Mouse (Mus musculus): ENCODE data around the gene Slc27a5. TPM values are rescaled to one million over a fixed set of nuclear protein-coding genes. Genes with fewer than 3 reads are reported as not detected.

The Slc27a5 gene
- not detected in 2 replicates for total RNA-seq (2012; rRNA removed)
- under 1 TPM in 1 of 2 experiments, not detected in 1; 0.13 TPM for polyA plus RNA-seq (2012; ENCODE audit: insufficient read depth in 1 of 2, insufficient read length in 2 of 2, low read depth in 1 of 2, low replicate concordance in 2 of 2, missing spikeins in 1 of 2)

DNA sequence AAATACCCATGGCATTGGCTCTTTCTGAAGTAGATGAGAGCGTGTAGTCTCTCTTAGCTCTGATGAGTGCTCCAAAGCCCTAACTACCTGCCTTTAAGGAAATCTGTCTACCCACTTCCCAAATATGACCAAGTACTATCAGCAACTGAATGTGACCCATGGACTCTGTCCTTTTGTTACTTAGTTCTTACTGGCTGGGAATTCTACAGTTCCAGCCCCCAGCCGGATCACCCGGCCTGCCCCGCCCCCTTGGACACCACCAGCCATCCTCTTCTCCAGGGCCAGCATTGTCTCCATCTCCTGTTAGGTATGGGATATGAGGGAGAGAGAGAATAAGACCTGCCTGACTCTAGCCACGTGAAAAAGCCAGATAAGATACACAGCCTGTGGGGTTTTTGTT is at the start of gene Slc27a5:
Gene Slc27a5 (minus strand): TSS at position 140 of the 400 bp plus-strand sequence.
- no peak within 1 kb of the TSS for H3K4me3 ChIP-seq (ENCODE audit: control insufficient read depth in 1 of 2, insufficient read depth in 1 of 2, low read depth in 2 of 2, low read length in 2 of 2)
- no peaks in the 10 kb centered on the region for H3K9me3 ChIP-seq (replicated peaks; ENCODE audit: insufficient read depth, low read length)
- no peak for DNase-seq (ENCODE audit: low read depth, low spot score)
- no peak within 1 kb of the TSS for H3K9ac ChIP-seq (ENCODE audit: control insufficient read depth, low read depth, low read length, poor library complexity, severe bottlenecking)
- no peaks in the 10 kb centered on the region for H3K4me1 ChIP-seq (ENCODE audit: control insufficient read depth in 1 of 2, insufficient read depth in 2 of 2, low read length in 2 of 2)
- TF ChIP-seq POLR2A (IDR thresholded peaks at IDR 0.05; ENCODE audit: control insufficient read depth in 1 of 2, insufficient read depth in 1 of 2, low read depth in 1 of 2, low read length in 2 of 2, poor library complexity in 1 of 2) (no peak), GABPA (IDR thresholded peaks at IDR 0.05; ENCODE audit: low read depth, low read length) (no peak), MAFK (IDR thresholded peaks at IDR 0.05; ENCODE audit: borderline replicate concordance, low read depth, low read length) (no peak), RCOR1 (IDR thresholded peaks at IDR 0.05; ENCODE audit: low read depth, low read length) (no peak), E2F4 (IDR thresholded peaks at IDR 0.05; ENCODE audit: borderline replicate concordance, low read depth, low read length) (no peak), POLR2AphosphoS2 (IDR thresholded peaks at IDR 0.05; ENCODE audit: low read length) (no peak), BHLHE40 (IDR thresholded peaks at IDR 0.05; ENCODE audit: borderline replicate concordance, low read depth, low read length) (no peak), MAZ (IDR thresholded peaks at IDR 0.05; ENCODE audit: low read depth, low read length) (no peak), TBP (IDR thresholded peaks at IDR 0.05; ENCODE audit: low read depth, low read length) (no peak), CHD2 (IDR thresholded peaks at IDR 0.05; ENCODE audit: low read length) (no peak), SIN3A (IDR thresholded peaks at IDR 0.05; ENCODE audit: low read length) (no peak), CTCF (IDR thresholded peaks at IDR 0.05 in 2 of 3, conservative IDR thresholded peaks at IDR 0.05 in 1 of 3; ENCODE audit: control insufficient read depth in 1 of 3, insufficient read depth in 1 of 3, low read depth in 2 of 3, low read length in 3 of 3, poor library complexity in 1 of 3, severe bottlenecking in 1 of 3) (no peak), MYC (IDR thresholded peaks at IDR 0.05; ENCODE audit: low read depth, low read length) (no peak), SMC3 (IDR thresholded peaks at IDR 0.05; ENCODE audit: low read depth, low read length) (no peak), MXI1 (IDR thresholded peaks at IDR 0.05; ENCODE audit: low read depth, low read length) (no peak)
- no peak within 1 kb of the TSS for H3K27ac ChIP-seq (ENCODE audit: control insufficient read depth, low read depth, low read length)
- H3K79me2 ChIP-seq (ENCODE audit: control insufficient read depth, insufficient read depth, low read length, poor library complexity) = no peaks in the 10 kb centered on the region
- no peaks in the 10 kb centered on the region for H3K27me3 ChIP-seq (ENCODE audit: control insufficient read depth in 1 of 2, insufficient read depth in 2 of 2, low read length in 2 of 2)
- no peaks in the 10 kb centered on the region for H3K36me3 ChIP-seq (ENCODE audit: control insufficient read depth in 1 of 2, insufficient read depth in 2 of 2, low read length in 2 of 2)

DNA sequence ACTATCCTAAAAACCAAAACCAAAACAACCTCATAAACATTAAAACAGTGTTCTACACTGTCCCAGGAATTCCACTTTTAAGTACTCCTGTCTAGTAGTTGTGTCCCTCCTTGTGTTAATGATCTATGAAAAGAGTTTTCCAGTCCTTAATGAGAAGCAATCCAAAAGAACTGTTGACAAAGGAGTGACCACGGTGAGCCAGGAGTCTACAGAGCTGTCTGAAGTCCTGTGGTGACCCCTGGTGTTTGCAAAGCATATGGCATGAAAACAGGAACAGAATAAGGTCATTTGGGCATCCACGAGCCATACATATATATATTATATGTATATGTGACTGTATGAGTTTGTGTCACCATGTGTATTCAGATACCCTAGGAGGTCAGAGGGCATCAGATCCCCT is 48.1 kb upstream of the Slc27a5 start:
- Histone ChIP-seq H3K27me3 (ENCODE audit: control insufficient read depth in 1 of 2, insufficient read depth in 2 of 2, low read length in 2 of 2) (no peaks in the 10 kb centered on the region), H3K27ac (ENCODE audit: control insufficient read depth, low read depth, low read length) (no peak overlapping the region), H3K4me3 (ENCODE audit: control insufficient read depth in 1 of 2, insufficient read depth in 1 of 2, low read depth in 2 of 2, low read length in 2 of 2) (no peak overlapping the region), H3K9ac (ENCODE audit: control insufficient read depth, low read depth, low read length, poor library complexity, severe bottlenecking) (no peak overlapping the region), H3K9me3 (replicated peaks; ENCODE audit: insufficient read depth, low read length) (no peaks in the 10 kb centered on the region), H3K4me1 (ENCODE audit: control insufficient read depth in 1 of 2, insufficient read depth in 2 of 2, low read length in 2 of 2) (no peaks in the 10 kb centered on the region), H3K79me2 (ENCODE audit: control insufficient read depth, insufficient read depth, low read length, poor library complexity) (no peaks in the 10 kb centered on the region), H3K36me3 (ENCODE audit: control insufficient read depth in 1 of 2, insufficient read depth in 2 of 2, low read length in 2 of 2) (no peaks in the 10 kb centered on the region)
- TF ChIP-seq EP300 (IDR thresholded peaks at IDR 0.05; ENCODE audit: low read depth in 1 of 2, low read length in 2 of 2) = no peak
- no peak for TF ChIP-seq BHLHE40 (IDR thresholded peaks at IDR 0.05; ENCODE audit: borderline replicate concordance, low read depth, low read length)
- no peak for TF ChIP-seq TAL1 (IDR thresholded peaks at IDR 0.05; ENCODE audit: low read length)
- no peak for TF ChIP-seq NELFE (IDR thresholded peaks at IDR 0.05; ENCODE audit: low read depth, low read length)
- TF ChIP-seq CTCF (IDR thresholded peaks at IDR 0.05 in 2 of 3, conservative IDR thresholded peaks at IDR 0.05 in 1 of 3; ENCODE audit: control insufficient read depth in 1 of 3, insufficient read depth in 1 of 3, low read depth in 2 of 3, low read length in 3 of 3, poor library complexity in 1 of 3, severe bottlenecking in 1 of 3) = peak; percentile 70 to 87 (median 73)
- TF ChIP-seq RAD21 (IDR thresholded peaks at IDR 0.05; ENCODE audit: low read depth, low read length) = peak; percentile 95
- TF ChIP-seq POLR2A (IDR thresholded peaks at IDR 0.05; ENCODE audit: control insufficient read depth in 1 of 2, insufficient read depth in 1 of 2, low read depth in 1 of 2, low read length in 2 of 2, poor library complexity in 1 of 2) = no peak
- TF ChIP-seq ZC3H11A (IDR thresholded peaks at IDR 0.05; ENCODE audit: low read depth, low read length) = peak; percentile 89
- TF ChIP-seq HCFC1 (IDR thresholded peaks at IDR 0.05; ENCODE audit: low read depth, low read length) = no peak
- peak; percentile 87 for TF ChIP-seq SMC3 (IDR thresholded peaks at IDR 0.05; ENCODE audit: low read depth, low read length)
- TF ChIP-seq SIN3A (IDR thresholded peaks at IDR 0.05; ENCODE audit: low read length) = 0 out of 2 replicates have a peak, but pooled peaks have one; percentile 26
- DNase-seq (ENCODE audit: low read depth, low spot score) = peak; percentile 81

Measured in MEL (cell line).